Mouse (Mus musculus) gastrocnemius, postnatal 25 days (tissue): ENCODE data around the gene Stk16. TPM values are rescaled to one million over a fixed set of nuclear protein-coding genes. Genes with fewer than 3 reads are reported as not detected.
A peak's percentile ranks its signal among the peaks of the same experiment; 100 is the strongest.

Experiments
- DNase-seq: peaks from one replicate; pipeline ENCODE4 v3.0.0; 2022
- long read RNA-seq, 2 experiments: library from polyadenylated mRNA; stranded (forward); transcript quantifications; one replicate each; pipeline ENCODE4 v2.0.0; 2021
- total RNA-seq, 2 experiments: library from RNA; stranded (reverse); gene quantifications; 1 replicate in 1 of 2; 2 replicates in 1 of 2; pipeline ENCODE4 v1.2.3; 2021

Stk16 gene
- 10 to 100 TPM; 23.1 to 26.0 TPM for total RNA-seq
- long read RNA-seq, experiment 1, transcript Stk16-201 (8 exons, 2,876 nt): major isoform, 14 of 23 reads
- long read RNA-seq, experiment 1, partial matches to known transcripts: 1 of 23 reads
- long read RNA-seq, experiment 1, other reads (novel, unspliced or antisense): 6 of 23 reads
- long read RNA-seq, experiment 2, transcript Stk16-201 (8 exons, 2,876 nt): major isoform, 16 of 23 reads
- long read RNA-seq, experiment 2, partial matches to known transcripts: 0 of 23 reads
- long read RNA-seq, experiment 2, other reads (novel, unspliced or antisense): 5 of 23 reads

DNA sequence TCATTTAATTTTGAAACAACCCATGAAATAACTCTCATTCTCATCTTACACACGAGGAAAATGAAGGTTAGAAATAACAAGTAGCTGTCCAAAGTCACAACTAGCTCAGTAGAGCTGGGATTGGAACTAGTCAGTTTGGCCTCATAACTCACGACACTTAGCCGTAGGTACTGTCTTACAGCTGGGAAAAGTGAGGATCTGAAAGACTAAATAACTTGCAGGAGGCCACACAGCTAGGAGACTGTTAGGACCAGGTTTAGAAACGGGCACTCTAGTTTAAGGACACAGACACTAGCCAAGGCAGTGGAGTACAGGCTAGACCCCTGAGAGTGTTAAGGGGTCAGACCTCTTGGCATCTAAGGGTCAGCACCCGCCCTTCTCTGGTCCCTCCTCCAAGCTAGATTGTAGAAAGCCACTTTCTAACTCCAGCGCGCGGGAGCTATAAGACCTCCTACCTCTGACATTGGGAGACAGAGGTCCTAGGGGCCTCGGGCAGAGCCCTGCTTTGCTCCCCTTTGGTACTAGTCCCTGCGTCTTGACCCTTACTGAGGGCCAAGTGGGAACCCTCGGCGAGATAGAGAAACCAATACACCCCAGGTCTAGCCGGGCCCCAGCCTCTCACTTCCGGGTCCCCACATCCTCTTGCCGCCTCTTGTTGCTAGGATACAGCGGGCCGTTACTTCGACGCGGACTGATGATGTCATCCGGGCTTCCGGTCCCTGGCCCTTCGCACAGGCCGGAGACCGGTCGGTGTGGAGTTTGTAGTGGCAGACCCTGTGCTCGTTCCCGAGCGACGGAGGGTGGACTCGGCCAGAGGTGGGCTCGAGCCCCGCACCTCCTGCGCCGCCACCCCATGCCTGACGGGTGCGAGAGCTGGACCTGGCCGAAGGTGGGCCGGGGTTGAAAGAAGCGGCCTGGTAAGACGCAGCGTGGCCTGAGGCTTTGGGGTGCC, at the start of gene Stk16, which contains the start of gene Glb1l:
Gene Stk16, plus strand, starts transcription at position 703 of the 952 bp plus-strand sequence.
Gene Glb1l, minus strand, starts transcription at position 678 of the 952 bp plus-strand sequence.
- peak; percentile 94 for DNase-seq

DNA sequence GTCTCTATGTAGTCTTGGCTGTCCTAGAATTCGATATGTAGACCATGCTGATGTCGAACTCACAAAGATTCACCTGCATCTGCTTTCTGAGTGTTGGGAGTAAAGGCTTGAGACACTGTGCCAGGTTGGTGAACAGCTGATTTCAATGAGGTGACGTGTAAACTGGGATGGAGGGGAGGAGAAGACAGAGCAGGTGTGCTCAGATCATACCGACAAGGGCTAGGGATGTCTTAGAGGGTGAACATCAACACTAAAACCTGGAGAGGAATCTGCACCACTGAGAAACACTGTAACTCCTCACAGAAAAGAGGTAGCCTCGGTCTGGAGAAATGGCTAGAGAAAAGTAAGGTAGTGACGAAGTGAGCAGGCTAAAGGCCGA, 42.6 kb upstream of the Stk16 start:
- no peak for DNase-seq

DNA sequence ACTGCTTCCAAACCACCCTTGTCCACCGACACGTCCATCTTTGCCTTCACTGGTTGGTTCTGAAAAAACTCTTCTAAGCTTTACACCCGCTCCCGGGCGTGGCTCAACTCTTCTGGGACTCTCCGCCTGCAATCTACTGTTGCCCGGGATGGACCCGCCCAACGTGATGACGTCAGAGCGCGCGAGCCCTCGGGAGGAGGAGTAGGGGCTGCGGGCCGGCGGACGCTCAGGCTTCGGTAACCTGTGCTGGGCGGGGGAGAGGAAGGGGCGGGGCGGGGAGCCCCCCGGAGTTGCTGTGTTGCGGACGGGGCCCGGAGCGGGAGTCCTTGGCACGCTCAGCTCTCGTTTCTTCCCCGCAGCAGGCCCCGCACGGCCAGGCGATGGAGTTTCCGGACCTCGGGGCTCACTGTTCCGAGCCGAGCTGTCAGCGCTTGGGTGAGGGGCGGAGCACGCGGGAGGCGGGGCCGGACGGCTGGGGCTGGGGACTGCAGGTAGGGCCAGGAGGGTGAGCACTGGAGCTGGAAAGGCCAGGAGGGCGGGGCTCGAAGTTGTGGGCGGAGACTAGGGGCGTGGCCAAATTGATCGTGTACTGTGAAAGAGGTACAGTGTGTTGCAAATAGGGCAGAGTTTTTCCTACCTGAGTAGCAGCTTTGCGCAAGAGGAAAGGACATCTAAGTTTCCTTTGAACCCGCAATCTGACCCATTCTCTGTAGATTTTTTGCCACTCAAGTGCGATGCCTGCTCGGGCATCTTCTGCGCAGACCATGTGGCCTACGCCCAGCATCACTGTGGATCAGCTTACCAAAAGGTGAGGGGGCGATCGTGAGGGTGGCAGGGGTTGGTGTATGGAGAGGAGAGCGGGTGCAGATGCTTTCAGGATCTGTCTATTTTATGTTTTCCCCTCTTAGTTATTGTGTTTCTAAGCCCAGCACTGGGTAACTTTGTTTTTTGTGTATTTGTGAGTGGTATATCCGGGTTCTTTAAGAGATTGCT, 41.9 kb upstream of the Stk16 start, which contains the start of gene Zfand2b:
Gene Zfand2b, plus strand, starts transcription at position 175 of the 993 bp plus-strand sequence.
- peak; percentile 96 for DNase-seq

DNA sequence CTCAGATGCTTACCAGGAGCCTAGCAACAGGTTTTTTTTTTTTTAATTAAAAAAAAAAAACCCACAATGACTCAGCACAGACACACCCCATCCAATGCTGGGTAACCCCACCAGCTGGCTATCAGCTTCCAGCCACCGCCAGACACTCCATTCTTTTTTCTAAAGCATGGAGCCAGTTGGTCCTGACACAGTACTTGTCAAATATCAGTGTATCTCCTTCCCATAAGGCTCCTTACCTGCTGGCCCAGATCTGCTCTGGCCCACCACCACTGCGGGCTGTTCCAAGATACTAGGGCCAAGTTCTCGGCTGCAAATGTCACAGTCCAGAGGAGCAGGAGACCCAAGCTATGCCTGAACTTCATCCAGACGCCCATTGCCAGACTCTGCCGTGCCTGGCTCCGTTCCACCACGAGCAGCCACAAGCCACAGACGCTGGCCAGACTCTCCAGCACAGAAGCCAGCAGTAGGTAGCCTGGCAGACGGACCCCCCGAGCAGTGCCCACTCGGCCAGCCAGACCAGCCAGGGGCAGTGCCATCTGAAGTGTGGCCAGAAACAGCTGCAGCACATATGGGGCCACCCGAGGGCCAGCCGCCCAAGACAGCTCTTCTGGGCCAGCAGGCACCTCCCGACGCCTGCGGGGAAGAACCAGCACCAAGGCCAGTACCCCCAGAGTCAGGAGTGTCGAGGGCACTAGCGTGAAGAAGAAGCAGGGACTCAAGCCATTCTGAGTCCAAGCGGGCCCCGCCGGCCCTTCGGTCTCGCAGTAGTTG, 31.1 kb upstream of the Stk16 start:
- peak; percentile 65 for DNase-seq

DNA sequence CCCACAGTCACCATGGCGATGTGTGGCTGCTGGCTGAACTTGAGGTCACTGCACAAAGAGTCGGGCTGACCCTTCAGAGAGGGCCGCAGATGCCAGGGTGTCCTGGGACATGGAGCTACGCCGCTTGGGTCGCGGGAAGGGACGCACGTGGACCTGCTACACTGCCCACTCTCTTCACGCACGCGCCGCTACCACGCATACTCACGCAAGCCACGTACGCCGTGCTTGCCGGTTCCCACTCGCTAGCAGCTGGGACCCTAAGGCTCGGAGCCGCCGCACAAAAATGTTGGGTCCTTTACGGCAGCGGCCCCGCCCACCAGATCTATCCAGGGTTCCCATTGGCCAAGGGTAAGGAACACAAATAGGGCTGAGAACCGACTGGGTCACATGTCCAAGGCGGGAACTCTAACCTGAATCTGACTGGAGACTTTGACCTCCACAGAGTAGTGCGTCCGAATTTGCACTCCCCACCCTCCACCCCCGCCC, 30.5 kb upstream of the Stk16 start, which contains the start of gene Abcb6:
Gene Abcb6, minus strand, starts transcription at position 288 of the 486 bp plus-strand sequence.
- peak; percentile 85 for DNase-seq

DNA sequence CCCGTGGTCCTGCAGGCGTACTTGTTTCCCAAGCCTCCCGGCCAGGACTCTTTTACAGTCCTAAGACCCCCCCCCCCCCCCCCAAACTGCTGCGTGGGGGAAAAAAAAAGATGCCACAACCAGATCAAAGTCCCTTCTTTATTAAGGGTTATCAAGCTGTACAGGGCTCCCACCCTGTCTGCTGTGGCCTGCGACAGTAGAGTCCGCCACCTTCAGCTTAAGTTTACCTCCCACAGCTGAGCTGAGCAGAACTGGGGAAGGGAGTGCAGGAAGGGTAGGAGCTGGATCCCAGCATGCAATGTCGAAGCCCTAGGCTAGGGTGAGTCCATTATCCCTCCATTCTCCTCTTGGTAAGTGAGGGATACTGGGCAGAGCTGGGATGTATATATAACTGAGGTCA, 29.9 kb upstream of the Stk16 start:
- DNase-seq: no peak

DNA sequence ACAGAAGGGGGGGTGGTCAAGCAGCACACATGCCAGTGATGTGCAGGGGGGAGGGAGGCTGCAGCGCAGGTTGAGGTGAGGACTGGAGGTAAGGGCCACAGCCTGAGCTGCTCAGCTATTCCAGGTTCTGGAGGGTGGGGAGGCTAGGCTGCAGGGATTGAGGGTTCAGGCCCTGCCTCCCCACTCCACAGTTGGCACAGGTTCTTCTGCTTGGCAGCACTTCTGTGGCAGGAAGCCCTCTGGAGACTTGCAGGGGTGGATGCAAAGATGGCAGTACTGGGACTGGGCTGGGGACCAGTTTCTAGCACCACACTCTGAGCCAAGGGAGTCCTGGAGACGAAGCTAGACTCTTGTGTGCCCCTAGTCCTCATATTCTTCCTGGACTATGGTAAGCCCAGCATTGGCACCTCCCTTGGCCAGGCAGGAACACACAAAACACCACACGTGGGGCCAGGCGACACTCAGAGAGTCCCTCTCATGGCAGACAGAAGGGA, 29.2 kb upstream of the Stk16 start:
- DNase-seq: no peak

DNA sequence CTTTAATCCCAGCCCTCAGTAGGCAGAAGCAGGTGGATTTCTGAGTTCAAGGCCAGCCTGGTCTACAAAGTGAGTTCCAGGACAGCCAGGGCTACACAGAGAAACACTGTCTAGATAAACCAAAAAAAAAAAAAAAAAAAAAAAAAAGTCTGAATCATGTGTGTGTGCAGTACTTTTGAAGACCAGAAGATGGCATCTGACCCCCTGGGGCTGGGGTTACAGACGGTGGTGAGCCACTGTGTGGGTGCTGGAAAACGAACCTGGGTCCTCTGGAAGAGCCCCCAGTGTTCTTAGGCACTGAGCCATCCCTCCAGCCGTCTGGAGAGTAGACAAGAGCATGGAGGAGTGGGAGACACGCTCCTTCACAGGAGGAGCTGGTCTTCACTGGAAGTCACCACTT, 28.5 kb upstream of the Stk16 start:
- DNase-seq: no peak

DNA sequence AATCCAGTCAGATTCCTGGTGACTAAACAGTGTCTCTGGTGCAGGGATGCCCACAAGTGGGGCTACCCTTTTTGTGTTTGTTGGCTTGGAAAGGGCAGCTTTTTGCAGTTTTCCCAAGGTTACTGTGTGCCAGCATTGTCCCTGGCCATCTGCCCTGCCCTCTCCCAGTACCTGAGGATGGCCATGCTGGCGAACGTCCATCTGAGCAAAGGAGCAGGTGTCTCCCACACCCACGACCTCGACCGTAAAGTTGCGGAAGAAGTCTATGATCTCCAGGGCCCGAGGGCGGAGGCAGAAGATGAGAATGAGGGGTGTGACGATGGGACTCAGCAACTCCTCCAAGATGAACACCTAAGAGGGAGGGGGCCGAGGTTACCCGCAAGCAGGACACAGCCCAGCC, 25.1 kb upstream of the Stk16 start:
- DNase-seq: no peak

DNA sequence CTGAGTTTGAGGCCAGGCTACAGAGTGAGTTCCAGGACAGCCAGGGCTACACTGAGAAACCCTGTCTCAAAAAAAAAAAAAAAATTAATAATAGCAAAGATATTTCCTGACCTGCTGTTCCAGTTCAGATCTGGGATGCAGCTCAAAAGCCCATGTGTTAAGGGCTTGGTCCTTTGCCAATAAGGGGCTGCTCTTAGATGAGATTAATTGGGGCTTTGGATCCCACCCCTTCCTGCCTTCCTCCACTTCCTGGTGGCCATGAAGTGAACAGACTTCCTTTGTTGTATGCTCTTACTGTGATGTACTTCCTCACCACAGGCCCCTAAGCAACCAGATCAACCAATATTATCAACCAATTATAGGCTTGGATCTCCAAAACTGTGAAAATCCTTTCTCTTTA, 23.5 kb upstream of the Stk16 start:
- DNase-seq: no peak

DNA sequence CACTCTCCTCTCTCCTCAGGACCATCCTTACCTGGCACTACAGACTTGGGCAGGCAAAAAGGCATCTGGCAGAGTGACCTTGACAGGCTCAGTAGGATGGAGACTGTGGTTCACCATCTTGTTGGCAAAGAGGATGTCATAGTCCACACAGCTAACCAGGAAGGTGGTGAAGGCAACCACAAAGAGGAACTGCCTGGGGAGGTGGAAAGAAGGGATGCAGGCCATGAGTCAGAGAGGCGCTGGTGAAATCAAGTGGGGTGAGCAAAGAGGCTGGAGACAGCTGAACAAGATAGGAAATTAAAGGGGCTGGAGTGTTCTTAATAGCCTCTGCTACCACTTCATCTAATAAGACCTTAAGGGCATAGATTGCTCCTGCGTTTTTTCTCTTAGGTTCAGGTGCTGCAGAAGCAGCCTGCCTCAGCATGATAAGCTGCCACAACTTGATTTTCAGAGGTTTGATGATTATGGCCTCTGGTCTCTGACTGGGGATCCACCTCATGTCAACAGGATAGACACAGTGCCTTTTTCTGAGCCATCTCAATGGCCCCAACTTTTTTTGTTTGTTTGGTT, 22.6 kb upstream of the Stk16 start:
- no peak for DNase-seq

DNA sequence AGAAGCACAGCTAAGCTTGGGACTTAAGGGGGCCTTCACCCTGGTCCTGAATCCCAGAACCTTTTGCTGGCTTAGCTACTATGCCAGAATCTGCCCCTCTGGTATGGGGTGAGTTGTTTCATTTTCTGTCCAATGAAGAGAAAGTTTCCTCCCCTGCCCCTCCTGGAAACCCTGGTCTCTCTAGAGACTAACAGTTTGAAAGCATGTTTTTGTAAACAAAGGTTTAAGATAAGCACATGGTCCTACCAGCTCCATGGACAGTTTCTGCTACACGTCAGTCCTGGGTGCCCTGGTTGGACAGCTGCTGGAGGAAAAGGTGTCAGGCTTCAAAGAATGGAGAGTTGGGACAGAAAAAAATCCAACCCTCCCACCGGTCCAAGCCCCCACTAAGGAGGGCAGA, 20.1 kb upstream of the Stk16 start:
- DNase-seq: no peak

DNA sequence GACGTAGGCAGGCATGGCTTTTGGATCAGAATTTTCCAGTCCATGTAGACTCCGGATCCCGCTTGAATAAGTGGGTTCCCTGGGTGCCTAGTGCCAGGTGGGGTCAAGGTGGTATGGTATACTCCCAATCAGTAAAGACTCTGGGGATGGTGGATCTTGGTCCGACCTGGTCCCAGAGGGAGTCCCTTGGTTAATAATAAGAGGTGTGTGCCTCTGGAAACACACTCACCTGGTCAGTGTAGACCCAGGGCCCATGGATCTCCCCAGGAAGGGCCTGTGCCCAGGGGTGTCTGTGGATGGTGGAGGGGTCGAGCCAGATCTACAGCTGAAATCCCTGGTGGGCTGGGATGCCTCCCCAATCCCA, 19.4 kb upstream of the Stk16 start:
- DNase-seq: no peak

DNA sequence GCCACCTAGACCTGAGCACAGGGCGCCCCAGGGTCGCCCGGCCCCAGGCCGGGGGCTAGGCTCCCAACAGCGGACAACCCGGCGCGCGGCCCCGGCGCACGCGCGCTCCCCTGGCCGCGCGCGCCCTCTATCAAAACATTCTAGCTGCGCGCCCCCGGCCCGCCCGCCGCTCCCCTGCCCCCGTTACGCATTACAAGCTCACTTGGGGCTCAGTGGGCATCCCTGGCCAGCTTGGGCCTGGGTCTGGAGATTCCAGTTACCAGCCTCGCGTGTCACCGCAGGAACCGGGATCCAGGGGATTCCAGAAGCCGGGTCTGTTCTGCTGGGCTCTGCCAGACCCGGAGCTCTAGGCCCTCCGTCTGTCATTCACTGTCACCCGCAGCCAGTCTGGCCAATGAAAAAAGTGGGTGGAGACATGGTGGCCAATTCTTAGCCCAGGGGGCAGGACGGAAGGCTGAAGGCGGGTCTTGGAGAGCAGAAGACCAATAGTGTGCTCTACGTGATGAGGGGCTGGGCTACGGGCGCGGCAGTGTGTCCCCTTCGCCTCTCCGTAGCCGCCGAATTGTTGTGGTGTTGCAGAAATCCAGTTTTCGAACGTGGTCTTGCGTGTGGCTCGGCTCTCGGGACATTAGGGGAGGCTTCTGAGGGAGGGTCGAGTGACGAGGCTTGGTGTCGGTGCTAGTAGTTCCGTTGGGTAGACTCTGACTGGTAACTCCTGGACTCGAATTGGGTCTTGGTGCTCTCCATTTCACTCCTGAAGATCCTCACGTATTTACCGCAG, 18.8 kb upstream of the Stk16 start, which contains the start of the genes Ankzf1 and Atg9a:
Gene Ankzf1, plus strand, starts transcription at position 530 of the 781 bp plus-strand sequence.
Gene Atg9a, minus strand, starts transcription at position 575 of the 781 bp plus-strand sequence.
- DNase-seq: peak; percentile 98

DNA sequence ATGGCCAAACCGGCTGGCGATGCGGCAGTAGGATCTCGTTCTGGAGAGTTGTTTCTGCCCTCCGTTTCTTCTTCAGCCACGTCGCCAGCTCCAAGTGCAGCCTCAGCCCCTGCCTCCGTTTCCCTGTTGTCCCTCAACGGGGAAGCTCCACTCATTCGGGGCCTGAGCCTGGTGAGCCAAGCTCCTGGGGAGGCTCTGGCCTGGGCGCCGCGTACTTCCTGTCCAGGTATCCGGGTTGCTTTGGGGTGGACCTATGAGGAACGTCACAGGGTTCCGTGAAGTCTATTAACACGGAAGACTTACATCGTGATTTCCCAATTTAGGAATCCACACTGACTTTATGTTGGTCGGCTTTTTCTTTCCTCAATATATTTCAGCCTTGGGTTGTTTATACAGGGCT, 18.2 kb upstream of the Stk16 start:
- DNase-seq: no peak

DNA sequence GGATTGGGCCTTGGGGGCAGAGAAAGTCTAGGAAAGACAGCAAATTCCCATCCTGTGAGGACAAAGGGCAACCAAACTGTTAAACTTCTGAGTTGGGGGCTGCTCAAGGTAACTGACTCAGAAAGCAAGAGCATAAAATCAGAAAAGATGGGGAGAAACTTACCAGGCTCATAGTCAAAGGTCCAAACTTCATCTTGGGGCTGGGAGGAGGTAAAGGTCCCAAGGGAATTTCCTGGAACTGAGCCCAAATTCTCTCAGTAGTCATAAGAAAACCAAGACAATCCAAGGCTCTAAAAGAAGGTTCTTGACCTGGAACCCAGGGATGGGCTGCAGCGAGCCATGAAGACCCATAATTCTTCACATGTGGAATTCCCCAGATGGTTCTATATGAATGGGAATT, 9.4 kb upstream of the Stk16 start:
- DNase-seq: no peak

DNA sequence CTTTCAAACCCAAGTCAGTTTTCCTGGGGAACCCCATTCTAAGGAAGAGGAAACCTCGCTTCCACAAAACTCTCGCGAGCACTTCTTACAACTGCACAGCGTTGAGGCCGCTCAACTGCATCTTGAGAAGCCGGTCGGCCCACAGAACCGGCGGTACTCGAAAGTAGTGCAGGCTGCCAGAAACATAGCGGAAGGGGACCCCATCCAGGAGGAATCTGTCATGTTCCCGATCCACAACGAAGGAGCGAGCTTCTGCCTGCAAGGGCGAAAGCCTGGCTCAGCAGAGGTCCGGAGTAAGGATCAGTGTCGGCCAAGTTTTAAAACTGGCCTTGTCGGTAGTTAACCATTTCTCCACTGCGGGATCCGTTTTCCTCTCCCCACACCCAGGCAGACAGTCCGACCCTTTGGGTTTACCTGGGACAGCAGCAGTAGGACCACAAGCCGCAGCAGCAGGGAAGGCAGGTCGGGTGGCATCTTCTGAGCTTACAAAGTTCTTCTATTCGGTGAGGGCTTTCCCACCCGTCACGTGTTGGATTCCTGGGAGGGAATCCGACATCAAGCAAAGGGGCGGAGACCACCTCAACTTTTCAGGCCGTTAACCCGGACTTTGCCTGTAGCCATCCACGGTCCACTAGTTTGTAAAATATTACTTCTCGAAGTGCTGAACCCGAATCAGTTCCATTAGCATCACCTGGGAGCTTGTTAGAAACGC, 1.5 kb upstream of the Stk16 start:
- DNase-seq: no peak

DNA sequence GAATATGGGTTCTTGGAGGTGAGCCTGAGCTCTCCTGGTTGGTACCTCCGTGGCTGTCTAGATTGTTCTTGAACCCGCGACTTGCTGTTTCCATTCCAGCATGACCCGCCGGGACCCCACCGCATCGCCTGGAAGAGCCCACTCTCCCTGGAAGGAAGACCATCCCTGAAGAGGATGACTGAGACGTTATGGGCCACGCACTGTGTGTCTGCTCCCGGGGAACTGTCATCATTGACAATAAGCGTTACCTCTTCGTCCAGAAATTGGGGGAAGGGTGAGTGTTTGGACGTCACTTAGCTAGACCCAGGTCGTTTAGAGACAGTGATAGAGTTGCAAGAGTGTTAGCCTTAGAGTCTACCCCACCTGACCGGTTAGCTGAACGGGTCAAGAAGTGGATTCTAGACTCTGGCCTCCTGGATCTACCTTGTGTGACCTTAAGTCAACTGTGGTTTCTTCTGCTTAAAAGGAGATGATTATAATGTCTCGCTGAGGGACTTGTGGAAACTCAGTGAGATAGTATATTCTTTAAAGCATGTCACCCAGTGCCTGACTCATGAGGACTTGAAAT, 587 bp downstream of the Stk16 start:
- DNase-seq: no peak
